Mouse (Mus musculus) CH12.LX (cell line): ENCODE measurements around the gene Cacna2d2.
"Not testable (repeated sequence)": the region's sequence is repeated elsewhere in the genome, so short reads cannot be mapped to it uniquely, and the experiment has no call there.

Experiments used
- CHD2 ChIP-seq: IDR thresholded peaks from 2 replicates; pipeline ENCODE4 v1.6.1; 2011; ENCODE audit warnings: low read length, improper control_type of control experiment
- CTCF ChIP-seq, 2 experiments: IDR thresholded peaks in 1 of 2; conservative IDR thresholded peaks in 1 of 2; 2 replicates each; pipeline ENCODE4 v1.5.1; 2011 to 2012; ENCODE audit warnings: low read depth in 2 of 2, low read length in 2 of 2, improper control_type of control experiment in 1 of 2, inconsistent platforms in 1 of 2, mild to moderate bottlenecking in 1 of 2, moderate library complexity in 1 of 2
- ELF1 ChIP-seq: IDR thresholded peaks from 2 replicates; pipeline ENCODE4 v1.6.1; 2014; ENCODE audit warnings: low read depth, mild to moderate bottlenecking, inconsistent platforms, low read length, improper control_type of control experiment
- EP300 ChIP-seq: IDR thresholded peaks from 2 replicates; pipeline ENCODE4 v1.6.1; 2011; ENCODE audit warnings: low read length, improper control_type of control experiment
- JUND ChIP-seq: conservative IDR thresholded peaks from 2 replicates; pipeline ENCODE4 v1.6.1; 2011; ENCODE audit warnings: low read depth, low read length, improper control_type of control experiment
- MAFK ChIP-seq: IDR thresholded peaks from 2 replicates; pipeline ENCODE4 v1.6.1; 2011; ENCODE audit warnings: low read length, improper control_type of control experiment; ENCODE audit not compliant: insufficient replicate concordance
- RAD21 ChIP-seq: IDR thresholded peaks from 2 replicates; pipeline ENCODE4 v1.6.1; 2011; ENCODE audit warnings: low read depth, mild to moderate bottlenecking, low read length, improper control_type of control experiment, moderate library complexity
- USF1 ChIP-seq: IDR thresholded peaks from 2 replicates; pipeline ENCODE4 v1.6.1; 2014; ENCODE audit warnings: low read depth, mild to moderate bottlenecking, inconsistent platforms, low read length, improper control_type of control experiment

DNA sequence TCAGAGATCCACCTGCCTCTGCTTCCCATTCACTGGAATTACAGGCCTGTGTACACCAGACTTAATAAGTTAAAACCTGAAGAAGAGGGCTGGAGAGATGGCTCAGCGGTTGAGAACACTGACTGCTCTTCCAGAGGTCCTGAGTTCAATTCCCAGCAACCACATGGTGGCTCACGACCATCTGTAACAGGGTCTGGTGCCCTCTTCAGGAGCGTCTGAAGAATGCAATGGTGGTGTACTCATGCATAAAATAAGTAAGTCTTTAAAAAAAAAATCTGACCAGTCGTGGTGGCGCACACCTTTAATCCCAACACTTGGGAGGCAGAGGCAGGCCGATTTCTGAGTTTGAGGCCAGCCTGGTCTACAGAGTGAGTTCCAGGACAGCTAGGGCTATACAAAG, 174.4 kb downstream of the Cacna2d2 start:
- TF ChIP-seq USF1, CHD2, MAFK, RAD21, EP300, ELF1, JUND: not testable (repeated sequence)
- peak in 1 of 2 experiments; percentile 49; a peak in 2 of 4 replicates for TF ChIP-seq CTCF (conservative IDR thresholded peaks at IDR 0.05 in 1 of 2, IDR thresholded peaks at IDR 0.05 in 1 of 2; ENCODE audit: low read depth in 2 of 2, low read length in 2 of 2)
